Mouse (Mus musculus): ENCODE measurements around the gene Ephb2.

DNA sequence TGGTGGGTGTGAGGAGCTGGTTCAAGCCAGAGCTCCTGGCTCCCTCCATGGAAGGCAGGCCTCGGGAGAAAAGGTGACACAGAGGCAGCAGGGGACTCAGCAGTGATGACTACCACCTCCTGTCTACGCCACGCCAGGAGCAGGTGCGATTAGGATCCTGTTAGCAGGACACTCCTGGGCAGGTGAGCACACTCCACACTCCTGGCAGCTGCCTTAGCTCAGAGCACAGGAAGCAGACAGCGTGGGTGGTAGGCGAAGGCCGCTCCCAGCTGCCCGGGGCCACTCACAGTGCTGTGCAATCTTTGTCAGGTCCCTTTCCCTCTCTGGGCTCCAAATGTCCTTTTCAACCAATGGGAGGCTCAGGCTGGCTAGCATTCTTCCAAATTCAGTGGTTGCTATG is 34.3 kb downstream of the Ephb2 start:
- TF ChIP-seq MAX (IDR thresholded peaks at IDR 0.05; ENCODE audit: low read depth) (no peak), POLR2A (IDR thresholded peaks at IDR 0.05; ENCODE audit: insufficient read length, low read depth) (no peak), POLR2AphosphoS2 (IDR thresholded peaks at IDR 0.05; ENCODE audit: insufficient read length, low read depth) (no peak)

Data from myocyte (in vitro differentiated cells).